Mouse (Mus musculus): ENCODE results near the gene Arf4.
"Not testable (repeated sequence)": the region's sequence is repeated elsewhere in the genome, so short reads cannot be mapped to it uniquely, and the experiment has no call there.

Gene Arf4

DNA sequence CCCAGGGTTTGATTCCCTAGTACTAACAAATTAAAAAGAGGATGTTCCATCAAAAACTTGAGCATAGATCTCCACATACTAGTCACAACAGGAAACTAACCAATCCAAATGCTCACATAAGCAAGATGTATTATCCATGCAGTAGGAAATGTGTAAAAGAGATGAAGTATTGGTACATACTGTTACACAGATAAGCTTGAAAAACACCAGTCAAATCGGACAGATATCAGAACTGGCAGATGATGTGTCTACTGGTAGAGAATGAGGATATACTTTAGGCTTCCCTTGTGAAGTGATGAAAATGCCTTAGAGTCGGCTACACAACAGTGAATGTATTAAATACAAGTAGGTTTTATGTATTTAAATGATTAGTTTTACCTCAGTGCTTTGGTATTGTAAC is 24.6 kb downstream of the Arf4 start:
- no peak for DNase-seq (ENCODE audit: low spot score in 2 of 2)

DNA sequence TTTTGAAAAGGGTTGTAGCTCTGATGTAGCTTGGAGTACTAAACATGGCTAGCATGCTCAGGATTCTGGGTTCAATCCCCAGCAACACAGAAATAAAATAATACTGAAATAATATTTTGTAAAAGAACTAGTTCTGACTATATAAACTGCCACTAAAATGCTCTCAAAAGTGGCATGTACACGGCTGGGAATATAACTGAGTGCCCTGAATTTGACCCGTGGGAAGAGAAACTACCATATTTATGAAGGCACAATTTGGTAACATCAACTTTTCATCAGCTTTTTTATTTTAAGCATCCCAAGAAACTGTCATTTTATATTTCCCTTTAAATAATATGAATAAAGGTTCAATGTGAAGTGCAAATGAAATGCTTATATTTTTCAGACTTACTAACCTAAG is 26.0 kb downstream of the Arf4 start:
- DNase-seq (ENCODE audit: low spot score in 2 of 2), result no peak

- no peak for DNase-seq (ENCODE audit: low spot score in 2 of 2)
Measured at GRCm38 (mm10) chr14:26667991-26668370, 30.1 kb downstream of the Arf4 start.

GRCm38 (mm10) chr14:26668371-26669291 is 30.8 kb downstream of the Arf4 start:
- DNase-seq (ENCODE audit: low spot score in 2 of 2), result peak; percentile 6 to 8

GRCm38 (mm10) chr14:26669292-26670073 is 31.6 kb downstream of the Arf4 start, which contains the start of gene Pde12:
TSS of gene Pde12 (minus strand) at chr14:26669883.
- DNase-seq (ENCODE audit: low spot score in 2 of 2), result peak; percentile 85 to 93

GRCm38 (mm10) chr14:26670964-26671363 is 33.1 kb downstream of the Arf4 start:
- no peak for DNase-seq (ENCODE audit: low spot score in 2 of 2)

GRCm38 (mm10) chr14:26671870-26672615 is 34.2 kb downstream of the Arf4 start:
- DNase-seq (ENCODE audit: low spot score in 2 of 2), result not testable (repeated sequence)

DNA sequence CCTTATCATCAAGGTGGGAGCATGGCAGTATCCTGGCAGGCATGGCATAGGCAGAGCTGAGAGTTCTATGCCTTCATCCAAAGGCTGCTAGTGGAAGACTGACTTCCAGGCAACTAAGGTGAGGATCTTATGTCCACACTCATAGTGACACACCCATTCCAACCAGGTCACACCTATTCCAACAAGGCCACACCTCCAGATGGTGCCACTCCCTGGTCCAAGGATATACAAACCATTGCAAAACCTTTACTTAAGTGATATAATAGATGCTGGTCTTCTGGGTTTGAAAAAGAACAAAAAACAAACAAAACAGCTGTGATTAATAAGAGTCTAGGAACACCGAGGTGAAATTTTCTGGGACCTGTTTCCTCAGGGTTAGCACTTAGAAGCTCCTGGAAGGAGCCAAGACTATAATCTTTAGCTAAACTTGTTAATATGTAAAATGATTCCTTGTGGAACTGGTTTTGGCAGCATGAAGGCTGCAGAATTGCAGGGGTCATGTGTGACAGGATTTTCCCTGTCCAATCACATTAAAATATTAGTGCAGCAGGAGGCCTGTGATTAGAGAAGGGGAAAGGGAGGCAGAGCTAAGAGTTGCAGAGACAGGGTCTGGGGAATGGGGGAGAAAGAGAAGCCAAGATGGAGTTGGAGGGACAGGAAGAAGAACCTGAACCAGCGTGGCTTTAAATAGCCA is 36.7 kb downstream of the Arf4 start:
- DNase-seq (ENCODE audit: low spot score in 2 of 2), result not testable (repeated sequence)

GRCm38 (mm10) chr14:26675371-26675770 is 37.5 kb downstream of the Arf4 start:
- DNase-seq (ENCODE audit: low spot score in 2 of 2), result no peak

GRCm38 (mm10) chr14:26675791-26676190 is 37.9 kb downstream of the Arf4 start:
- DNase-seq (ENCODE audit: low spot score in 2 of 2), result no peak

- no peak for DNase-seq (ENCODE audit: low spot score in 2 of 2)
Measured at GRCm38 (mm10) chr14:26690727-26691126, 52.9 kb downstream of the Arf4 start.

GRCm38 (mm10) chr14:26691363-26691762 is 53.5 kb downstream of the Arf4 start:
- no peak for DNase-seq (ENCODE audit: low spot score in 2 of 2)

DNA sequence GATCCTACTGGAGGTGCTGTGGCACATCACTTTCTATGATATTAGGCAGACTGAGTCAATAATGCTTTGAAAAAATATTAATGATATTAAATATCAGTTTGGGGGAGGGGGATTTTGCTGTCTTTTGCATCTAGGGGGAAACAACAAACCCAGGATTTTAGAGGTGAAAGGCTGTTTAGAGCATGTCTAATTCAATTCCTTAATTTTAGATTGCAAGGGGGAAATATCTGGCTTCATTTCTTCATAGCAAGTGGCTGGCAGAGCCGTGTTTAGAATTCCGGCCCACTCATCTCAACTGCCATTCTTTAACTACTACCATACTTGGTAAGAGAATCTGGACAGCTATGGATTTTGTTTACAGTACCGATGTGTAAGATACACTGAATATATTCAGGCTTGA is 55.1 kb downstream of the Arf4 start, which contains the start of gene Dnah12:
Gene Dnah12, plus strand, starts transcription at position 301 of the 400 bp plus-strand sequence.
- no peak for DNase-seq (ENCODE audit: low spot score in 2 of 2)

DNA sequence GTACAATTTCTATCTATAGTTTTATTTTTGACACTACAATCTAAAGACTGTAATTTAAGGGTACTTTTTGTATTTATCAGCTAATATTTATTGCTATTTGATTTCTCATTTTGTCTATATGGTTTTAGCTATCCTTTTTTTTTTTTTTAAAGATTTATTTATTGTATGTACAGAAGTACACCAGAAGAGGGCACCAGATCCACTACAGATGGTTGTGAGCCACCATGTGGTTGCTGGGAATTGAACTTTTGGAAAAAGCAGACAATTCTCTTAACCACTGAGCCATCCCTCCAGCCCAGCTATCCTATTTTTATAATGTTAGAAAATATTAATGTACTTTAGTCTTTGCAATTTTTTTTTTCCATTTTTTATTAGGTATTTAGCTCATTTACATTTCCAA is 60.0 kb downstream of the Arf4 start:
- DNase-seq (ENCODE audit: low spot score in 2 of 2), result no peak

DNA sequence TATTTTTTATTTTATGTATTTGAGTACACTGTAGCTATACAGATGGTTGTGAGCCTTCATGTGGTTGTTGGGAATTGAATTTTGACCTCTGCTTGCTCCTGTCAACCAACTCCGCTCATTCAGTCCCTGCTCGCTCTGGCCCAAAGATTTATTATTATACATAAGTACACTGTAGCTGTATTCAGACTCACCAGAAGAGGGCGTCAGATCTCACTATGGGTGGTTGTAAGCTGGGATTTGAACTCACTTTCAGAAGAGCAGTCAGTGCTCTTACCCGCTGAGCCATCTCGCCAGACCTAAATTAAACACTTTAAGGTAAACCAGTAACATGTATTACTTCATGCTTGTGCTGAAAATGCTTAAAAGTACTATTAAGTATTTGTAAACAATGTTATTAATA is 67.4 kb downstream of the Arf4 start:
- not testable (repeated sequence) for DNase-seq (ENCODE audit: low spot score in 2 of 2)
